Mouse (Mus musculus): ENCODE results near the gene Ugt2b5. TPM values are rescaled to one million over a fixed set of nuclear protein-coding genes. Genes with fewer than 3 reads are reported as not detected.
"Not testable (repeated sequence)": the region's sequence is repeated elsewhere in the genome, so short reads cannot be mapped to it uniquely, and the experiment has no call there.

Gene Ugt2b5
- total RNA-seq (2022), result not detected

DNA sequence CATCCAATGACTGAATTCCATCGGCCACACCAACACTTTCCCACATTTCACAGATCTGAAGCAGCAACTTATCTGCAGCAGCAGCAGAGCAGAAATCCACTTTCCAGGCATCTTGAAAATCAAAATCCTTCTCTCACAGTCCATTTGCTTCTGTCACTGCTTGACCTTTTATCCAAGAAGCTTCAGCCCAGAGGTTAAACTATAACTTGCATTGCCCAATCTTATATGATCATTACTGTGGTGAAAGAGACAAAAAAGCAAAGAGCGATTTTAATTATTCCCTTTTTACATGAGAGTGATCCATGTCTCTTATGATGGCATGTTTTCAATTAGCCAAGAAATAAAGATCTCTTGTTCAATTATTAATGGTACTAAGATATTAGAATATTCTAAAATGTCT is at the start of gene Ugt2b5:
Gene Ugt2b5, minus strand, starts transcription at position 123 of the 400 bp plus-strand sequence.
- DNase-seq (ENCODE audit: low spot score in 2 of 2), result not testable (repeated sequence)

DNA sequence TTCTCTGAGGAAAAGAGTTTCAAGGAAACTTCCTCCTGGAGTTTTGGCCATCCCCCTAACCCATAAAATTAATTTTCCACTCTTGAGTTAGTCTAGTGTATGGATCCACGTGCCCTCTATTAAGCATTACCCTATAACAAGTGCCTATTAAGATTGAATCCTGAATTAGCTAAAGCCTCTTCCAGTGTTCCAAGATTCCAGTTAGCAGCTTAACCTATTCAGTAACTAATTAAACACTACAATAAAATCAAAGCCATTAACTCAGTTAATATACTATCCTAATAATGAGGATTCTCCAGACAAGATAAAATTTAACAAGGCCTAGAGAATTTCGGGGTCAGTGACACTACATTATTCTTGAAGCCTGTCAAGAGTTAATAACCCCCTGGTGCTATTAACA is 35.7 kb upstream of the Ugt2b5 start:
- DNase-seq (ENCODE audit: low spot score in 2 of 2), result not testable (repeated sequence)

DNA sequence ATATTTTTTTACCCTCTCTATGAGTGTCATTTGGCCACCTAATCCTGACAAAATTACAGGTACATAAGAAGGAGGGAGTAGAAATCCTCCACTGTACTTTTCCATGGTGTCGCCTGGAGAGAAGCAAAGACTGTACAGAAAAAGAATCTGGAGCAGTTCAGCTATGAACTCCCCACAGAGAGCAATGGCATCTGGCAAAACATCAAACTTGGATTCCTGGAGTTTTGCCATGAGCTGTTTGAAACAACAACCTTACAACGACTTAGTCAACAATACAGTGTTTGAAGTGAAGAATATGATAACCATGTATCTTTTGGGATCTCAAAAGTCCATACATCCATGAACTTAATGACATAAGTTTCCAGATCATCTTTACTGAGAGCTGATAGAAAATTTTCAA is 34.6 kb upstream of the Ugt2b5 start:
- no peak for DNase-seq (ENCODE audit: low spot score in 2 of 2)

DNA sequence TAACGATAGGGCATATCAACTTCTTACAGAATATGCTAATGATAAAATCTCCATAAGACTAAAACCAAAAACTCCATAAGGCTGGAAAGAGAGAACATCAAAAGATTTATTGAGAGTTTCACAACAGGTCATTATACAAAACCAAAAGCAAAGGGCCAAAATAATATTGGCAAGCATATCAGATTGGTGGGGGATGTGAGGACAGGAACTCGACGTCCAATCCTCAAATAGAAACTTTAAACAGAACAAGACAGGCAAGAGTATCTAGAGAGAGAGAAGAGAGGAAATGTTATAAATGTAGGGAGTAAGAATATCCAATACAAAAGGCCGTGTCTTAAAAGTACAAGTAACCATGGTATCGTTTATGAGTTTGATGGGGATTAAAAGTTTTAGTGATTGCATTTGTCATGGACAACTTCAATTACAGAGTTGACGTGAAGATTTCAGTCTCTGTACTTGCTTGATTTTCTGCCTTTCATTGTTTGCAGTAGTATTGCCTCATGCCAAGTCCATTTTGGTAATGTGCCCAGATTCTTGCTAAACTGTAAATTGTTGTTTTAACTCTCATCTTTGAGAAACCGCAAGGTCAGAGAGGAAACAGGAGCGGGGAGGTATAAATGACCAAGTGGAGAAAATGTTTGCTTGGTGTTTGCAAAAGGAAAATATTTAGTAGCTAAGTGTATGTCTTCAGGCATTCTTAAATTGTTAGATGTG is 7.8 kb upstream of the Ugt2b5 start:
- no peak for DNase-seq (ENCODE audit: low spot score in 2 of 2)

DNA sequence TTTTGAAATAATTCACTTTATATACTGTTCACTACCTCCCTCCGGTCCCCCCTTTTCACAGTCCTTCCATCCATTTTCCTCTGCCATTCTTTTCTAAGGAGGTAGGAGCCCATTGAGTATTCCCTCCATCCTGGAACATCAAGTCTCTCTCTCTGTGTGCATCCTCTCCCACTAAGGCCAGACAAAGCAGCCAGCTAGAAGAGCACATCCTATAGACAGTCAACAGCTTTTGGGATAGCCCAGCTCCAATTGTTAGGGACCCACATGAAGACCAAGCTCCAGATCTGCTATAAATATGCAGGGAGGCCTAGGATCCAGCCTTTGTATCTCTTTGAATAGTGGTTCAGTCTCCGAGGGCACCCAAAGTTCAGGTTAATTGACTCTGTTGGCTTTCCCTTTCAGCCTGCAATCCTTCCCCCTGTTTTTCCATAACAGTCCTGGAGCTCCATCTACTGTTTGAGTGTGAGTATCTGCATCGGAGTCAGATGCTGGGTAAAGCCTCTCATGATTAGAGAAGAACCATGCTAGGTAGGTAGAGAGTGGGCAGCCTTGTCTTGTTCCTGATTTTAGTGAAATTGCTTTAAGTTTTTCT is 2.8 kb upstream of the Ugt2b5 start:
- peak in 1 of 2 experiments; percentile 2 for DNase-seq (ENCODE audit: low spot score in 2 of 2)

DNA sequence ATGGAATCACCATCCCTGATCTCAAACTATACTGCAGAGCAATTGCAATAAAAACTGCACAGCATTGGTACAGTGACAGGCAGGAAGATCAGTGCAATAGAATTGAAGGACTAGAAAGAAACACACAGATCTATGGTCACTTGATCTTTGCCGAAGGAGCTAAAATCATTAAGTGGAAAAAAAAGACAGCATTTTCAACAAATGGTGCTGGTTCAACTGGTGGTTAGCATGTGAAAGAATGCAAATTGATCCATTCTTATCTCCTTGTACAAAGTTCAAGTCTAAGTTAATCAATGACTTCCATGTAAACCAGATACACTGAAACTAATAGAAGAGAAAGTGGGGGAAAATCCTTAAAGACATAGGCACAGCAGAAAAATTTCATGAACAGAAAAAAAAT is 36.4 kb downstream of the Ugt2b5 start:
- not testable (repeated sequence) for DNase-seq (ENCODE audit: low spot score in 2 of 2)

DNA sequence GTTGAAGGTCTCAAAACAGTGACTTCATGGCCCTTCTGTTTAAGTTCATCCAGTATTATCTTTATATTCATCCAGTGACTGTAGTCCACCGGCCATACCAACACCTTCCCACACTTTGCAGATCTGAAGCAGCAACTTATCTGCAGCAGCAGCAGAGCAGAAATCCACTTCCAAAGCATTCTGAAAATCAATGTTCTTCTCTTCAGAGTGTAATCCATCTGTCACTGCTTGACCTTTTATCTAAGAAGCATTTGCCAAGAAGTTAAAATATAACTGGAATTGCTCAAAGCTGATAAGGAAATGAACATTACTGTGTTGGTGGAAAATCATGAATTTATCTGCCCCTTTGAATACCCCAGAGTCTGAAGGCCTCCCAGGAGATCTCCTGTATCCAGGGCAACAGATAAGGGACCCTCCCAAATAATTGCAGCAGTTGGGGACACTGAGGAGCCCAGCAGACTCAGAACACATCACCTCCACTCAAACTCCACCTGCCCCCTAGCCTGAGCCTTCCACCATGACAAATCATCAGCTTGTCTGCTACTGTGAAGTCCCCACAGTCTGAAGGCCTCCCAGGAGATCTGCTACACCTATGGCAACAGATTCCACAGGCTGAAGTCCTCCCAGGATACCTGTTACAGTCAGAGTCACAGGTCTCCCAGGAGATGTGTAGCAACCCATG is 47.6 kb downstream of the Ugt2b5 start, which contains the start of gene Ugt2b36:
Gene Ugt2b36, minus strand, starts transcription at position 210 of the 682 bp plus-strand sequence.
- no peak for DNase-seq (ENCODE audit: low spot score in 2 of 2)

DNA sequence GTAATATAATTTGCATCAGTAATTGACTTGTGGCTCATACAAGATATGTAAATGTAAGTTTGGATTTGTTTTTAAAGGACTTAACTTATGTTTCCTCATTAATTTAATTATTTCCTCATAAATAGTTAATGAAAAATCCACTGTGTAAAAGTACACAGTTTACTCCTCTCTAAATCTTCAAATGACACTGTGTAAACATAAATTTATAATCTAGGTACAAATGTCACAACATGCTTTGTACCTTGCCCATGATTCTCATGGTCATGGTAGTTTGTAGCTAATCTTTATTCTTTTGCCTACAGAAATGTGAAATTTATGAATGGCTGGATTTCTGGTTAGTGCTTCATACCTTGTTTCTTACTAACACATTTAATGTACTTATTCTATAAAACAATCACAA is 49.0 kb downstream of the Ugt2b5 start:
- no peak for DNase-seq (ENCODE audit: low spot score in 2 of 2)

DNA sequence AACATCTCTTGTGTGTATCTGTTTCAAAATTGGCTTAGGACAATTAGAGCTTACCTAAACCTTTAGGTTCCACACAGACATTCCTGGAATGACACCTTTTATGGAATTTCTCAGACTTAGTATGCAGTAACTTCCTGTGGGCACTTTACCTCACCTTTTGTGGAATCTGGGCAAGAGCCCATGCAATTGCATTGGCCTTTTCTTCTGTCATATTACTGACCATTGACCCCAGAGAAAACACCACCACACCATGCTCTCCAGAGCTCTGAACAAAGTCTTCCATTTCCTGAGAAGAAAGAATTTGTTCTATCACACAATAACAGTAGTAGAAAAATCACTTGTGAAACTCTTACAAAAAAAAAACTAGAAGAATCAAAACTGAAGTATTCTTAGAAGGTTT is 50.9 kb downstream of the Ugt2b5 start:
- no peak for DNase-seq (ENCODE audit: low spot score in 2 of 2)

DNA sequence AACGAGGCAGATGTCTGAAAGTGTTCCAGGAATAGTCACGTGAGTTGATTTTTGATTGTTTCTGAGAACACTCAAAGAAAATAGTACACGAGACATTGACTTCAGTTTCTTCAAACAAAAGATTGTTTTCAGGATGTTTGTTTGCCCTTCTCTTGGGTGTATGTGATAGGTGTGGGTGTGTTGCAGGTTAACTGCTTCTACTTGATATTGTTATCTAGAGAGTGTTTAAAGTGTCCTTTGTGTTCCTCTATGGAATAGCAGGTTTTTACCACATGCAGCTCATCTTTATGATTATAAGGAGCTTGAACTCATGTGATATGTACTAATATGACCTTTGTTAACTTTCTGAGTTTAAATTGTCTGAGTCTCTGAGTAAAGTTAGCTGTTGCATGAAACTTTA is 53.8 kb downstream of the Ugt2b5 start:
- no peak for DNase-seq (ENCODE audit: low spot score in 2 of 2)

Other genes starting within 250 kb of the Ugt2b5 start
- not detected for gene Ugt2b34, start 233.4 kb downstream of the Ugt2b5 start, total RNA-seq (2022)
- gene Ugt2b1, start 213.8 kb downstream of the Ugt2b5 start, total RNA-seq (2022), result not detected
- not detected for gene Ugt2b35, start 139.5 kb downstream of the Ugt2b5 start, total RNA-seq (2022)
- gene Ugt2b36, start 47.8 kb downstream of the Ugt2b5 start, total RNA-seq (2022), result not detected
- gene Ugt2b37, start 114.5 kb upstream of the Ugt2b5 start, total RNA-seq (2022), result not detected
- not detected for gene Ugt2a3, start 196.9 kb upstream of the Ugt2b5 start, total RNA-seq (2022)

Data from left cerebral cortex, adult 8-10 months (tissue).